Mouse (Mus musculus) MEL (cell line): ENCODE measurements around the gene Uba2.

Experiments used
- CHD2 ChIP-seq: IDR thresholded peaks from 2 replicates; pipeline ENCODE4 v1.6.1; 2011; ENCODE audit warnings: low read length, improper control_type of control experiment
- CTCF ChIP-seq, 3 experiments: IDR thresholded peaks in 2 of 3; conservative IDR thresholded peaks in 1 of 3; 2 replicates each; pipeline ENCODE4 v1.5.1; 2011 to 2012; ENCODE audit warnings: low read length in 3 of 3, low read depth in 2 of 3, mild to moderate bottlenecking in 2 of 3, improper control_type of control experiment in 1 of 3, inconsistent platforms in 1 of 3, mixed read lengths in 1 of 3, moderate library complexity in 1 of 3; ENCODE audit not compliant: control insufficient read depth in 1 of 3, insufficient read depth in 1 of 3, poor library complexity in 1 of 3, severe bottlenecking in 1 of 3
- E2F4 ChIP-seq: IDR thresholded peaks from 2 replicates; pipeline ENCODE4 v1.6.1; 2011; ENCODE audit warnings: low read depth, low read length, improper control_type of control experiment, borderline replicate concordance
- EP300 ChIP-seq, 2 experiments: IDR thresholded peaks; 2 replicates each; pipeline ENCODE4 v1.6.1; 2011; ENCODE audit warnings: improper control_type of control experiment in 2 of 2, low read length in 2 of 2, low read depth in 1 of 2, mild to moderate bottlenecking in 1 of 2
- GATA1 ChIP-seq: IDR thresholded peaks from 2 replicates; pipeline ENCODE4 v1.6.1; 2011; ENCODE audit warnings: low read depth, low read length, improper control_type of control experiment
- KAT2A ChIP-seq: conservative IDR thresholded peaks from 2 replicates; pipeline ENCODE4 v1.6.1; 2012; ENCODE audit warnings: low read depth, low read length, improper control_type of control experiment, inconsistent platforms
- MAX ChIP-seq: IDR thresholded peaks from 2 replicates; pipeline ENCODE4 v1.6.1; 2011; ENCODE audit warnings: low read length, improper control_type of control experiment
- MAZ ChIP-seq: IDR thresholded peaks from 2 replicates; pipeline ENCODE4 v1.6.1; 2012; ENCODE audit warnings: low read depth, mild to moderate bottlenecking, inconsistent platforms, low read length, improper control_type of control experiment
- MYC ChIP-seq: IDR thresholded peaks from 2 replicates; pipeline ENCODE4 v1.6.1; 2011; ENCODE audit warnings: low read depth, mild to moderate bottlenecking, low read length, improper control_type of control experiment, moderate library complexity
- POLR2A ChIP-seq, 2 experiments: IDR thresholded peaks; 2 replicates each; pipeline ENCODE4 v1.6.1; 2011 to 2012; ENCODE audit warnings: low read length in 2 of 2, mild to moderate bottlenecking in 2 of 2, control low read depth in 1 of 2, improper control_type of control experiment in 1 of 2, low read depth in 1 of 2, moderate library complexity in 1 of 2; ENCODE audit not compliant: control insufficient read depth in 1 of 2, insufficient read depth in 1 of 2, poor library complexity in 1 of 2
- POLR2AphosphoS5 ChIP-seq: IDR thresholded peaks from 2 replicates; pipeline ENCODE4 v1.6.1; 2012; ENCODE audit warnings: low read depth, borderline replicate concordance, mild to moderate bottlenecking, inconsistent platforms, low read length, moderate library complexity, mixed read lengths
- UBTF ChIP-seq: IDR thresholded peaks from 2 replicates; pipeline ENCODE4 v1.6.1; 2012; ENCODE audit warnings: low read depth, mild to moderate bottlenecking, inconsistent platforms, low read length, improper control_type of control experiment, moderate library complexity, borderline replicate concordance; ENCODE audit not compliant: insufficient read depth
- ZC3H11A ChIP-seq: IDR thresholded peaks from 2 replicates; pipeline ENCODE4 v1.6.1; 2012; ENCODE audit warnings: low read depth, mild to moderate bottlenecking, inconsistent platforms, low read length, improper control_type of control experiment

DNA sequence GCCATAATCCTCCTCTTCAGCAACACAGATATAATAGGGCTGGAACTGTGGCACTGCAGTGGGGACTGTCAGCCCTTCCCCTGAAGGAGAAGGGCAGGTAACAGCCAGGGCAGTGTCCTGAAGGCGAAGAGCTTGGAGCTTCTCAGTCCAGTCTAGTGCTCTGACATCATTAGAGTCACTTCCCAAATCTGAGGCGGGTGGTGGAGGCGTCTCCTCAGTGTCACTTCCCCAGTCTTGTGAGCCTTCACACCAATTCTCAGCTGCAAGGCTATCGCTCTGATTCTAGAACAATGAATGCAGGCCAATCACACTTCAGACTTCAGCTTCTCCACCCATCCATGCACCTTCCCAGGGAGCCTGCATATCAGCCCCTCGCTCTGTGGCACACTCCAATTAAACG, 23.4 kb upstream of the Uba2 start:
- TF ChIP-seq GATA1 (no peak), KAT2A (no peak), E2F4 (no peak), POLR2A (IDR thresholded peaks at IDR 0.05; ENCODE audit: control insufficient read depth in 1 of 2, insufficient read depth in 1 of 2, low read depth in 1 of 2, low read length in 2 of 2, poor library complexity in 1 of 2) (no peak), UBTF (no peak), CTCF (IDR thresholded peaks at IDR 0.05 in 2 of 3, conservative IDR thresholded peaks at IDR 0.05 in 1 of 3; ENCODE audit: control insufficient read depth in 1 of 3, insufficient read depth in 1 of 3, low read depth in 2 of 3, low read length in 3 of 3, poor library complexity in 1 of 3, severe bottlenecking in 1 of 3) (no peak), EP300 (IDR thresholded peaks at IDR 0.05; ENCODE audit: low read depth in 1 of 2, low read length in 2 of 2) (no peak), MAX (no peak), MYC (no peak), MAZ (no peak), CHD2 (no peak), ZC3H11A (no peak), POLR2AphosphoS5 (no peak)
